Mouse (Mus musculus) liver, postnatal 0 days (tissue): Measurements from ENCODE around the gene Gm33543.

ENCODE experiments used
- CTCF ChIP-seq: sonication (generic); IDR thresholded peaks from 2 replicates; pipeline ENCODE4 v1.5.1; 2016; ENCODE audit warnings: antibody characterized with exemption, low read depth
- EP300 ChIP-seq: IDR thresholded peaks from 2 replicates; pipeline ENCODE4 v1.6.1; 2016; ENCODE audit warnings: antibody characterized with exemption, low read depth, mild to moderate bottlenecking

- TF ChIP-seq CTCF (no peak), EP300 (no peak)
Measured at GRCm38 (mm10) chr10:95864349-95865124, 21.8 kb upstream of the Gm33543 start.
